Mouse (Mus musculus) CH12.LX (cell line): ENCODE measurements around the gene Dync1i1.

Experiments
- CTCF ChIP-seq, 2 experiments: IDR thresholded peaks in 1 of 2; conservative IDR thresholded peaks in 1 of 2; 2 replicates each; pipeline ENCODE4 v1.5.1; 2011 to 2012; ENCODE audit warnings: low read depth in 2 of 2, low read length in 2 of 2, improper control_type of control experiment in 1 of 2, inconsistent platforms in 1 of 2, mild to moderate bottlenecking in 1 of 2, moderate library complexity in 1 of 2
- HCFC1 ChIP-seq: IDR thresholded peaks from 2 replicates; pipeline ENCODE4 v1.6.1; 2012; ENCODE audit warnings: low read depth, mild to moderate bottlenecking, inconsistent platforms, low read length, improper control_type of control experiment
- IRF4 ChIP-seq: IDR thresholded peaks from 2 replicates; pipeline ENCODE4 v1.6.1; 2014; ENCODE audit warnings: low read depth, mild to moderate bottlenecking, inconsistent platforms, low read length, improper control_type of control experiment
- KAT2A ChIP-seq: IDR thresholded peaks from 2 replicates; pipeline ENCODE4 v1.6.1; 2012; ENCODE audit warnings: low read length, improper control_type of control experiment, inconsistent platforms; ENCODE audit not compliant: insufficient replicate concordance
- MAFK ChIP-seq: IDR thresholded peaks from 2 replicates; pipeline ENCODE4 v1.6.1; 2011; ENCODE audit warnings: low read length, improper control_type of control experiment; ENCODE audit not compliant: insufficient replicate concordance
- MAX ChIP-seq: IDR thresholded peaks from 2 replicates; pipeline ENCODE4 v1.6.1; 2011; ENCODE audit warnings: low read length, improper control_type of control experiment
- MYC ChIP-seq: IDR thresholded peaks from 2 replicates; pipeline ENCODE4 v1.6.1; 2011; ENCODE audit warnings: low read depth, mild to moderate bottlenecking, improper control_type of control experiment, low read length
- POLR2A ChIP-seq: IDR thresholded peaks from 2 replicates; pipeline ENCODE4 v1.6.1; 2011; ENCODE audit warnings: low read depth, mild to moderate bottlenecking, improper control_type of control experiment, low read length
- POLR2AphosphoS2 ChIP-seq: IDR thresholded peaks from 2 replicates; pipeline ENCODE4 v1.6.1; 2011; ENCODE audit warnings: low read depth, low read length, improper control_type of control experiment
- RCOR1 ChIP-seq: conservative IDR thresholded peaks from 2 replicates; pipeline ENCODE4 v1.6.1; 2012; ENCODE audit warnings: low read depth, mild to moderate bottlenecking, inconsistent platforms, low read length, improper control_type of control experiment
- ZC3H11A ChIP-seq: IDR thresholded peaks from 2 replicates; pipeline ENCODE4 v1.6.1; 2012; ENCODE audit warnings: low read depth, mild to moderate bottlenecking, inconsistent platforms, low read length, improper control_type of control experiment

GRCm38 (mm10) chr6:5710063-5710605 is 15.3 kb upstream of the Dync1i1 start:
- no peak for TF ChIP-seq CTCF (conservative IDR thresholded peaks at IDR 0.05 in 1 of 2, IDR thresholded peaks at IDR 0.05 in 1 of 2; ENCODE audit: low read depth in 2 of 2, low read length in 2 of 2)
- no peak for TF ChIP-seq POLR2A
- no peak for TF ChIP-seq IRF4
- TF ChIP-seq MAFK, result no peak
- no peak for TF ChIP-seq MYC
- TF ChIP-seq HCFC1, result no peak
- TF ChIP-seq POLR2AphosphoS2, result no peak
- TF ChIP-seq ZC3H11A, result no peak
- TF ChIP-seq KAT2A, result no peak
- no peak for TF ChIP-seq RCOR1
- TF ChIP-seq MAX, result no peak
